Mouse (Mus musculus): ENCODE data around the gene Ccser2. TPM values are rescaled to one million over a fixed set of nuclear protein-coding genes. Genes with fewer than 3 reads are reported as not detected.

Ccser2 gene
- total and polyA plus RNA-seq, 2 experiments from 2014 or later = 98.3 to 101 TPM

DNA sequence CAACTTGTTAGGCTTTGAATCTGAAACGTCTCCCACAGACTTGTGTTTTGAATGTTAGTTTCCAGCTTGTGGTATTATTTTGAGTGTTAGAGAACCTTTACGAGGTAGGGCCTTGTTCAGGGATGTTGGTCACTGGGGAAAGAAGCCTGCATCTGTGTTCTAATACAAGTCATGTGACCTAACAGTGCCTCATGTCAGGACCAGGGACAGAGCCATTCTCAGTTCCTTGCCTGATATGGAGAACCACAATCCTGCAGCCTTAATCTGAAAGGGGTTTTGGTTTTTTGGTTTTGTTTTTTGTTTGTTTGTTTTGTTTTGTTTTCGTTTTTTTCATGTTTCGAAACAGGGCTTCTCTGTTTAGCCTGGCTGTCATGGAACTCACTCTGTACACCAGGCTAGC, 115.6 kb downstream of the Ccser2 start:
- H3K27ac ChIP-seq (ENCODE audit: low read depth, low read length) = no peak overlapping the region
- no peaks in the 10 kb centered on the region for H3K27me3 ChIP-seq (ENCODE audit: insufficient read depth, low read length)
- ATAC-seq (no peak), DNase-seq (no peak)
- no peak overlapping the region for H3K9ac ChIP-seq
- TF ChIP-seq CTCF (IDR thresholded peaks at IDR 0.05; ENCODE audit: low read depth) = no peak
- H3K4me1 ChIP-seq (ENCODE audit: insufficient read depth) = no peaks in the 10 kb centered on the region
- H3K9me3 ChIP-seq (ENCODE audit: low read length) = no peaks in the 10 kb centered on the region
- H3K4me2 ChIP-seq (ENCODE audit: low read depth) = no peak overlapping the region
- H3K4me3 ChIP-seq (ENCODE audit: low read depth, low read length) = no peak overlapping the region
- no peaks in the 10 kb centered on the region for H3K36me3 ChIP-seq (ENCODE audit: insufficient read depth)
- WGBS = 70% methylated on average over 4 of the region's 4 CpGs

GRCm38 (mm10) chr14:36848860-36849259, 119.7 kb downstream of the Ccser2 start:
- no peak for DNase-seq
- no peak for ATAC-seq
- Histone ChIP-seq H3K4me3 (ENCODE audit: low read depth, low read length) (no peak overlapping the region), H3K4me2 (ENCODE audit: low read depth) (no peak overlapping the region), H3K36me3 (ENCODE audit: insufficient read depth) (no peaks in the 10 kb centered on the region), H3K27ac (ENCODE audit: low read depth, low read length) (no peak overlapping the region), H3K27me3 (ENCODE audit: insufficient read depth, low read length) (no peaks in the 10 kb centered on the region), H3K9ac (no peak overlapping the region), H3K9me3 (ENCODE audit: low read length) (no peaks in the 10 kb centered on the region), H3K4me1 (ENCODE audit: insufficient read depth) (no peaks in the 10 kb centered on the region)
- 3% methylated on average over 1 of the region's 1 CpGs for WGBS
- TF ChIP-seq CTCF (IDR thresholded peaks at IDR 0.05; ENCODE audit: low read depth) = no peak

Other genes starting within 250 kb of the Ccser2 start
- gene Rgr, start 80.2 kb upstream of the Ccser2 start, total RNA-seq (2014; rRNA removed) = 0.10 TPM in 1 of 2 replicates, not detected in the other
- gene Rgr, start 80.2 kb upstream of the Ccser2 start, polyA plus RNA-seq (2015; fragmentation: Nextera tagmentation; extraction: Ambion mirVana) = 0.35 TPM in 1 of 2 replicates, not detected in the other
- not detected in 2 replicates for gene Lrit1, start 86.1 kb upstream of the Ccser2 start, total RNA-seq (2014; rRNA removed)
- not detected in 2 replicates for gene Lrit1, start 86.1 kb upstream of the Ccser2 start, polyA plus RNA-seq (2015; fragmentation: Nextera tagmentation; extraction: Ambion mirVana)
- gene Lrit2, start 99.2 kb upstream of the Ccser2 start, total RNA-seq (2014; rRNA removed) = not detected in 2 replicates
- gene Lrit2, start 99.2 kb upstream of the Ccser2 start, polyA plus RNA-seq (2015; fragmentation: Nextera tagmentation; extraction: Ambion mirVana) = not detected in 2 replicates
- gene Cdhr1, start 129.6 kb upstream of the Ccser2 start, total RNA-seq (2014; rRNA removed) = 12.5 and 16.3 TPM in 2 replicates
- gene Cdhr1, start 129.6 kb upstream of the Ccser2 start, polyA plus RNA-seq (2015; fragmentation: Nextera tagmentation; extraction: Ambion mirVana) = 10.1 and 14.4 TPM in 2 replicates
- gene 2610528A11Rik, start 145.2 kb upstream of the Ccser2 start, total RNA-seq (2014; rRNA removed) = 1.2 TPM in 1 of 2 replicates, not detected in the other
- gene 2610528A11Rik, start 145.2 kb upstream of the Ccser2 start, polyA plus RNA-seq (2015; fragmentation: Nextera tagmentation; extraction: Ambion mirVana) = 0.28 and 1.4 TPM in 2 replicates
- gene Ghitm, start 166.5 kb upstream of the Ccser2 start, total RNA-seq (2014; rRNA removed) = 70.2 and 85.8 TPM in 2 replicates
- gene Ghitm, start 166.5 kb upstream of the Ccser2 start, polyA plus RNA-seq (2015; fragmentation: Nextera tagmentation; extraction: Ambion mirVana) = 148 and 187 TPM in 2 replicates

All from forebrain, postnatal 0 days (tissue).